Mouse (Mus musculus): Measurements from ENCODE around the gene Slc29a2.

Gene Slc29a2

GRCm38 (mm10) chr19:5058801-5059771, 35.4 kb downstream of the Slc29a2 start:
- no peak for DNase-seq (ENCODE audit: low spot score)

- no peak for DNase-seq (ENCODE audit: low spot score)
These were observed 37.0 kb downstream of the Slc29a2 start for GRCm38 (mm10) chr19:5060365-5061330.

- no peak for DNase-seq (ENCODE audit: low spot score)
These were observed 38.4 kb downstream of the Slc29a2 start for GRCm38 (mm10) chr19:5062041-5062440.

GRCm38 (mm10) chr19:5062446-5062845, 38.8 kb downstream of the Slc29a2 start:
- DNase-seq (ENCODE audit: low spot score) = no peak

GRCm38 (mm10) chr19:5065104-5065503, 41.4 kb downstream of the Slc29a2 start:
- no peak for DNase-seq (ENCODE audit: low spot score)

- DNase-seq (ENCODE audit: low spot score) = no peak
These were observed 43.6 kb downstream of the Slc29a2 start for GRCm38 (mm10) chr19:5067040-5067799.

GRCm38 (mm10) chr19:5067867-5068569, 44.4 kb downstream of the Slc29a2 start, which contains the start of gene Cd248:
TSS of gene Cd248 (plus strand) at chr19:5068078.
- no peak for DNase-seq (ENCODE audit: low spot score)

- no peak for DNase-seq (ENCODE audit: low spot score)
These were observed 45.0 kb downstream of the Slc29a2 start for GRCm38 (mm10) chr19:5068570-5069234.

GRCm38 (mm10) chr19:5069486-5069885, 45.8 kb downstream of the Slc29a2 start:
- no peak for DNase-seq (ENCODE audit: low spot score)

- DNase-seq (ENCODE audit: low spot score) = no peak
These were observed 46.3 kb downstream of the Slc29a2 start for GRCm38 (mm10) chr19:5069978-5070377.

- no peak for DNase-seq (ENCODE audit: low spot score)
These were observed 47.4 kb downstream of the Slc29a2 start for GRCm38 (mm10) chr19:5071077-5071476.

- peak; percentile 57 for DNase-seq (ENCODE audit: low spot score)
These were observed 48.1 kb downstream of the Slc29a2 start for GRCm38 (mm10) chr19:5071545-5072369.

GRCm38 (mm10) chr19:5072389-5073019, 48.8 kb downstream of the Slc29a2 start:
- no peak for DNase-seq (ENCODE audit: low spot score)

- peak; percentile 51 for DNase-seq (ENCODE audit: low spot score)
These were observed 49.4 kb downstream of the Slc29a2 start for GRCm38 (mm10) chr19:5073028-5073427.

GRCm38 (mm10) chr19:5073518-5073917, 49.9 kb downstream of the Slc29a2 start:
- no peak for DNase-seq (ENCODE audit: low spot score)

- DNase-seq (ENCODE audit: low spot score) = no peak
These were observed 55.6 kb downstream of the Slc29a2 start for GRCm38 (mm10) chr19:5079279-5079678.

Measured in layer of hippocampus, adult 11-12 months (tissue).